Mouse (Mus musculus): ENCODE results near the gene Spc24. TPM values are rescaled to one million over a fixed set of nuclear protein-coding genes. Genes with fewer than 3 reads are reported as not detected.

Gene Spc24
- polyA plus RNA-seq, 1 experiment, result 27.4 TPM

- Histone ChIP-seq H3K27me3 (ENCODE audit: control insufficient read depth) (no peaks in the 10 kb centered on the region), H3K4me1 (ENCODE audit: control insufficient read depth) (peaks cover 8% of the 10 kb centered on the region; the same call in 1 of the 2 replicates), H3K36me3 (ENCODE audit: control insufficient read depth) (peaks cover 89% of the 10 kb centered on the region), H3K4me3 (replicated peaks) (no peak overlapping the region), H3K9me3 (ENCODE audit: control insufficient read depth, low read length) (no peaks in the 10 kb centered on the region)
- TF ChIP-seq TAL1 (IDR thresholded peaks at IDR 0.05; ENCODE audit: low read length), result no peak
- TF ChIP-seq GATA1 (IDR thresholded peaks at IDR 0.05; ENCODE audit: low read length), result no peak
Measured at GRCm38 (mm10) chr9:21741514-21741913, 18.6 kb downstream of the Spc24 start.

- TF ChIP-seq TAL1 (IDR thresholded peaks at IDR 0.05; ENCODE audit: low read length) (no peak), GATA1 (IDR thresholded peaks at IDR 0.05; ENCODE audit: low read length) (no peak)
- Histone ChIP-seq H3K4me1 (ENCODE audit: control insufficient read depth) (peaks cover 8% of the 10 kb centered on the region; the same call in 1 of the 2 replicates), H3K4me3 (replicated peaks) (no peak overlapping the region), H3K9me3 (ENCODE audit: control insufficient read depth, low read length) (no peaks in the 10 kb centered on the region), H3K27me3 (ENCODE audit: control insufficient read depth) (no peaks in the 10 kb centered on the region), H3K36me3 (ENCODE audit: control insufficient read depth) (peaks cover 85% of the 10 kb centered on the region)
Measured at GRCm38 (mm10) chr9:21740427-21740826, 19.7 kb downstream of the Spc24 start.

- peaks cover 7% of the 10 kb centered on the region for H3K9me3 ChIP-seq (ENCODE audit: control insufficient read depth, low read length)
- H3K36me3 ChIP-seq (ENCODE audit: control insufficient read depth), result peaks cover 84% of the 10 kb centered on the region
- no peaks in the 10 kb centered on the region for H3K27me3 ChIP-seq (ENCODE audit: control insufficient read depth)
- no peak overlapping the region for H3K4me3 ChIP-seq (replicated peaks)
- peaks cover 9% of the 10 kb centered on the region; the same call in 1 of the 2 replicates for H3K4me1 ChIP-seq (ENCODE audit: control insufficient read depth)
- no peak for TF ChIP-seq TAL1 (IDR thresholded peaks at IDR 0.05; ENCODE audit: low read length)
Measured at GRCm38 (mm10) chr9:21738776-21739175, 21.3 kb downstream of the Spc24 start.

GRCm38 (mm10) chr9:21737188-21737587 lies 22.9 kb downstream of the Spc24 start:
- peaks cover 9% of the 10 kb centered on the region for H3K9me3 ChIP-seq (ENCODE audit: control insufficient read depth, low read length)
- H3K4me3 ChIP-seq (replicated peaks), result no peak overlapping the region
- peaks cover 9% of the 10 kb centered on the region; the same call in 1 of the 2 replicates for H3K4me1 ChIP-seq (ENCODE audit: control insufficient read depth)
- peaks cover 89% of the 10 kb centered on the region for H3K36me3 ChIP-seq (ENCODE audit: control insufficient read depth)
- no peaks in the 10 kb centered on the region for H3K27me3 ChIP-seq (ENCODE audit: control insufficient read depth)
- TF ChIP-seq TAL1 (IDR thresholded peaks at IDR 0.05; ENCODE audit: low read length), result no peak
- TF ChIP-seq GATA1 (IDR thresholded peaks at IDR 0.05; ENCODE audit: low read length), result no peak

GRCm38 (mm10) chr9:21736580-21736979 lies 23.5 kb downstream of the Spc24 start:
- H3K4me1 ChIP-seq (ENCODE audit: control insufficient read depth), result peaks cover 4% of the 10 kb centered on the region; the same call in 1 of the 2 replicates
- H3K27me3 ChIP-seq (ENCODE audit: control insufficient read depth), result no peaks in the 10 kb centered on the region
- H3K36me3 ChIP-seq (ENCODE audit: control insufficient read depth), result peaks cover 89% of the 10 kb centered on the region
- peaks cover 9% of the 10 kb centered on the region for H3K9me3 ChIP-seq (ENCODE audit: control insufficient read depth, low read length)
- no peak overlapping the region for H3K4me3 ChIP-seq (replicated peaks)
- TF ChIP-seq TAL1 (IDR thresholded peaks at IDR 0.05; ENCODE audit: low read length) (no peak), GATA1 (IDR thresholded peaks at IDR 0.05; ENCODE audit: low read length) (no peak)

- Histone ChIP-seq H3K36me3 (ENCODE audit: control insufficient read depth) (peaks cover 91% of the 10 kb centered on the region), H3K4me1 (ENCODE audit: control insufficient read depth) (peaks cover 3% of the 10 kb centered on the region), H3K27me3 (ENCODE audit: control insufficient read depth) (no peaks in the 10 kb centered on the region), H3K9me3 (ENCODE audit: control insufficient read depth, low read length) (peaks cover 9% of the 10 kb centered on the region), H3K4me3 (replicated peaks) (no peak overlapping the region)
- TF ChIP-seq GATA1 (IDR thresholded peaks at IDR 0.05; ENCODE audit: low read length), result no peak
- TF ChIP-seq TAL1 (IDR thresholded peaks at IDR 0.05; ENCODE audit: low read length), result no peak
Measured at GRCm38 (mm10) chr9:21735126-21735525, 25.0 kb downstream of the Spc24 start.

- peaks cover 10% of the 10 kb centered on the region for H3K4me1 ChIP-seq (ENCODE audit: control insufficient read depth)
- H3K27me3 ChIP-seq (ENCODE audit: control insufficient read depth), result no peaks in the 10 kb centered on the region
- TF ChIP-seq GATA1 (IDR thresholded peaks at IDR 0.05; ENCODE audit: low read length) (no peak), TAL1 (IDR thresholded peaks at IDR 0.05; ENCODE audit: low read length) (no peak)
- peaks cover 87% of the 10 kb centered on the region for H3K36me3 ChIP-seq (ENCODE audit: control insufficient read depth)
- peaks cover 9% of the 10 kb centered on the region for H3K9me3 ChIP-seq (ENCODE audit: control insufficient read depth, low read length)
- no peak overlapping the region for H3K4me3 ChIP-seq (replicated peaks)
Measured at GRCm38 (mm10) chr9:21733989-21734388, 26.1 kb downstream of the Spc24 start.

GRCm38 (mm10) chr9:21733446-21733845 lies 26.7 kb downstream of the Spc24 start:
- Histone ChIP-seq H3K27me3 (ENCODE audit: control insufficient read depth) (no peaks in the 10 kb centered on the region), H3K9me3 (ENCODE audit: control insufficient read depth, low read length) (peaks cover 9% of the 10 kb centered on the region), H3K4me1 (ENCODE audit: control insufficient read depth) (peaks cover 16% of the 10 kb centered on the region), H3K4me3 (replicated peaks) (no peak overlapping the region), H3K36me3 (ENCODE audit: control insufficient read depth) (peaks cover 86% of the 10 kb centered on the region)
- TF ChIP-seq TAL1 (IDR thresholded peaks at IDR 0.05; ENCODE audit: low read length) (no peak), GATA1 (IDR thresholded peaks at IDR 0.05; ENCODE audit: low read length) (no peak)

- TF ChIP-seq TAL1 (IDR thresholded peaks at IDR 0.05; ENCODE audit: low read length) (no peak), GATA1 (IDR thresholded peaks at IDR 0.05; ENCODE audit: low read length) (no peak)
- no peak overlapping the region for H3K4me3 ChIP-seq (replicated peaks)
- peaks cover 9% of the 10 kb centered on the region for H3K9me3 ChIP-seq (ENCODE audit: control insufficient read depth, low read length)
- peaks cover 17% of the 10 kb centered on the region for H3K4me1 ChIP-seq (ENCODE audit: control insufficient read depth)
- H3K27me3 ChIP-seq (ENCODE audit: control insufficient read depth), result no peaks in the 10 kb centered on the region
- H3K36me3 ChIP-seq (ENCODE audit: control insufficient read depth), result peaks cover 82% of the 10 kb centered on the region
Measured at GRCm38 (mm10) chr9:21732288-21732687, 27.8 kb downstream of the Spc24 start.

- peaks cover 39% of the 10 kb centered on the region for H3K4me1 ChIP-seq (ENCODE audit: control insufficient read depth)
- peaks cover 64% of the 10 kb centered on the region for H3K36me3 ChIP-seq (ENCODE audit: control insufficient read depth)
Measured at GRCm38 (mm10) chr9:21729264-21729663, 30.8 kb downstream of the Spc24 start.

More at GRCm38 (mm10) chr9:21729264-21729663, 30.8 kb downstream of the Spc24 start:
- TF ChIP-seq TAL1 (IDR thresholded peaks at IDR 0.05; ENCODE audit: low read length) (no peak), GATA1 (IDR thresholded peaks at IDR 0.05; ENCODE audit: low read length) (no peak)
- Histone ChIP-seq H3K27me3 (ENCODE audit: control insufficient read depth) (no peaks in the 10 kb centered on the region), H3K9me3 (ENCODE audit: control insufficient read depth, low read length) (peaks cover 2% of the 10 kb centered on the region; the same call in 1 of the 2 replicates), H3K4me3 (replicated peaks) (no peak overlapping the region)
